Comparison of ENCODE assay signal across 12 mouse cellular contexts in the genomic region with DNA sequence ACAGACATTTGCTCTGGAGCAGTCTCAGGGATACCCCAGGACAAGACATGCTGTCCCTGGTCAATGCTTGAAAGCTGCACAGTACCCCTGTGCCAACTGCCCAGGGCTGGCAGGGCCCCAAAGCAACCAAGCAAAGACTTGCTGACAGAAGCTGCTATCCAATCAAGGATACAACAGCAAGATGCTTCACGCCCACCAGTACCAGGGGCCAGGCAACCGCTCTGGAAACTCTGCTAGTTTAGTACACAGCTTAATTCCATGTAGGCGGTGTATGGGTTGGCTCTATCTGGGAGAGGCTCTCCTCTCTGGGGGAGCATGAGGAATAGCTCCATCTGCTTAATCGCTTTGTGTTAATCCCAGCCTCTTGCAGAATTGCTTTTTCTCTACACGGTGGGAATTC. TPM values are rescaled to one million over a fixed set of nuclear protein-coding genes. Genes with fewer than 3 reads are reported as not detected.
DNase-seq lines count a peak whose midpoint lies in the region; ATAC-seq and TF ChIP-seq lines count a peak whose summit lies in the region.
"Had no signal": no experiment of that assay in that cellular context is flagged by ENCODE, and none has a peak within 500 bp of the region (broad histone marks: within the 10 kb centered on the region; RNA-seq: fewer than 3 reads in every experiment).

No protein-coding gene starts in this region.

- no peaks in the 10 kb centered on the region for H3K27me3 ChIP-seq in midbrain, embryonic 13.5 days
- no peaks in the 10 kb centered on the region for H3K27me3 ChIP-seq in liver, embryonic 12.5 days (replicated peaks)
- H3K27me3 ChIP-seq: liver, embryonic 15.5 days had no signal

- H3K4me2 ChIP-seq in midbrain, embryonic 13.5 days (replicated peaks), result no peak overlapping the region
- H3K4me2 ChIP-seq in liver, embryonic 12.5 days, result no peak overlapping the region
- H3K4me2 ChIP-seq: liver, embryonic 15.5 days had no signal

- peak overlapping the region; percentile 20; the same call in 1 of the 2 replicates for H3K27ac ChIP-seq in gastrocnemius, adult 2 months
- H3K27ac ChIP-seq in midbrain, embryonic 13.5 days, result peak overlapping the region; percentile 41; the same call in 1 of the 2 replicates
- H3K27ac ChIP-seq in liver, embryonic 12.5 days, result no peak overlapping the region
- H3K27ac ChIP-seq: liver, embryonic 15.5 days had no signal

- TF ChIP-seq CTCF in gastrocnemius, adult 2 months (IDR thresholded peaks at IDR 0.05), result no peak

- peaks cover 8% of the 10 kb centered on the region for H3K36me3 ChIP-seq in midbrain, embryonic 13.5 days
- no peaks in the 10 kb centered on the region for H3K36me3 ChIP-seq in liver, embryonic 12.5 days
- H3K36me3 ChIP-seq: liver, embryonic 15.5 days had no signal

- ATAC-seq in midbrain, embryonic 13.5 days, result 0 out of 2 replicates have a peak, but pooled peaks have one; percentile 40
- ATAC-seq in liver, embryonic 12.5 days, result no peak

- H3K4me1 ChIP-seq in midbrain, embryonic 13.5 days (replicated peaks), result peaks cover 37% of the 10 kb centered on the region
- no peaks in the 10 kb centered on the region for H3K4me1 ChIP-seq in liver, embryonic 12.5 days
- H3K4me1 ChIP-seq: liver, embryonic 15.5 days had no signal

- H3K9ac ChIP-seq in midbrain, embryonic 13.5 days (replicated peaks), result no peak overlapping the region
- no peak overlapping the region for H3K9ac ChIP-seq in liver, embryonic 12.5 days
- H3K9ac ChIP-seq: liver, embryonic 15.5 days had no signal

- WGBS in midbrain, embryonic 13.5 days, result 58% methylated on average over 5 of the region's 5 CpGs
- 67% methylated on average over 5 of the region's 5 CpGs for WGBS in liver, embryonic 12.5 days (ENCODE audit: insufficient replicate concordance)

- DNase-seq in gastrocnemius, adult 2 months, result peak; percentile 68
- no peak for DNase-seq in gastrocnemius, postnatal 25 days
- peak; percentile 41 for DNase-seq in cerebellum, adult 11 months
- DNase-seq in kidney, postnatal 14 days, result peak; percentile 48
- no peak for DNase-seq in urinary bladder, adult 2 months (ENCODE audit: low spot score)
- no peak for DNase-seq in embryo, embryonic 10 days (ENCODE audit: low spot score)
- DNase-seq: adrenal gland, adult 8-10 months had no signal

- H3K4me3 ChIP-seq in gastrocnemius, adult 2 months, result no peak overlapping the region
- no peak overlapping the region for H3K4me3 ChIP-seq in midbrain, embryonic 13.5 days (replicated peaks)
- H3K4me3 ChIP-seq in liver, embryonic 12.5 days, result no peak overlapping the region
- H3K4me3 ChIP-seq: liver, embryonic 15.5 days had no signal

- no peaks in the 10 kb centered on the region for H3K9me3 ChIP-seq in midbrain, embryonic 13.5 days
- H3K9me3 ChIP-seq in liver, embryonic 12.5 days (replicated peaks), result no peaks in the 10 kb centered on the region
- H3K9me3 ChIP-seq: liver, embryonic 15.5 days had no signal

- intact Hi-C loops in gastrocnemius, adult 2 months (cut with DNase I), result no loop called here

RNA-seq across cellular contexts. Expression of a gene that starts 35.3 kb away (rescaled TPM):
- not detected for total RNA-seq in gastrocnemius, adult 2 months (2021)
- total RNA-seq in gastrocnemius, postnatal 25 days (2021), result not detected
- not detected in 2 replicates for polyA plus RNA-seq in midbrain, embryonic 13.5 days (2015; fragmentation: Nextera tagmentation; extraction: Ambion mirVana)
- 1.7 and 2.9 TPM in 2 replicates for polyA plus RNA-seq in urinary bladder, adult 2 months (2012; rRNA removed)
- 0.13 TPM in 1 of 2 replicates, not detected in the other for polyA plus RNA-seq in liver, embryonic 12.5 days (2016; fragmentation: Nextera tagmentation; extraction: Ambion mirVana)
- total RNA-seq: gastrocnemius, postnatal 36 days had no signal
- polyA plus RNA-seq: C2C12; liver, embryonic 15.5 days had no signal

Comparison
In these comparisons a context has a peak if more than half of its experiments do, and no peak if none do; other contexts are left out.
1. DNase-seq: peak in gastrocnemius, adult 2 months (single experiment), cerebellum, adult 11 months (single experiment) and kidney, postnatal 14 days (single experiment); none in gastrocnemius, postnatal 25 days (single experiment), urinary bladder, adult 2 months (single experiment) and embryo, embryonic 10 days (single experiment).